Mouse (Mus musculus) stomach, postnatal 0 days (tissue): ENCODE measurements around the gene Nkain4. TPM values are rescaled to one million over a fixed set of nuclear protein-coding genes. Genes with fewer than 3 reads are reported as not detected.
A peak's percentile ranks its signal among the peaks of the same experiment; 100 is the strongest.

Experiments used
- ATAC-seq: fragments of 200-750 bp; cut with Nextera tagmentation; 2 replicates; pipeline ENCODE4 v1.8.0; 2017; ENCODE audit not compliant: low FRiP score, low TSS enrichment
- DNase-seq: peaks from one replicate; pipeline ENCODE4 v3.0.0-alpha.2; 2016; ENCODE audit warnings: low spot score
- H3K27ac ChIP-seq: fragments of 300-500 bp; sonication (generic); replicated peaks from 2 replicates; pipeline ENCODE4 v1.5.1; 2014; ENCODE audit warnings: mild to moderate bottlenecking, control low read depth
- H3K27me3 ChIP-seq: fragments of 300-500 bp; sonication (generic); 2 replicates; pipeline ENCODE4 v1.6.1; 2014; ENCODE audit warnings: low read length; ENCODE audit not compliant: control insufficient read depth, insufficient read depth
- H3K36me3 ChIP-seq: fragments of 300-500 bp; sonication (generic); 2 replicates; pipeline ENCODE4 v1.6.1; 2014; ENCODE audit warnings: low read length, mixed read lengths; ENCODE audit not compliant: control insufficient read depth, insufficient read depth
- H3K4me1 ChIP-seq: fragments of 300-500 bp; sonication (generic); replicated peaks from 2 replicates; pipeline ENCODE4 v1.6.1; 2014; ENCODE audit warnings: antibody characterized with exemption; ENCODE audit not compliant: control insufficient read depth, insufficient read depth
- H3K4me2 ChIP-seq: fragments of 300-500 bp; sonication (generic); replicated peaks from 2 replicates; pipeline ENCODE4 v1.6.1; 2014; ENCODE audit warnings: low read depth, mild to moderate bottlenecking, control low read depth, moderate library complexity
- H3K4me3 ChIP-seq: fragments of 300-500 bp; sonication (generic); 2 replicates; pipeline ENCODE4 v1.5.1; 2014; ENCODE audit warnings: low read depth, low read length, control low read depth
- H3K9ac ChIP-seq: fragments of 300-500 bp; sonication (generic); 2 replicates; pipeline ENCODE4 v1.6.1; 2014; ENCODE audit warnings: mild to moderate bottlenecking, low read length, control low read depth, mixed read lengths
- H3K9me3 ChIP-seq: fragments of 300-500 bp; sonication (generic); 2 replicates; pipeline ENCODE4 v1.6.1; 2016; ENCODE audit warnings: low read length; ENCODE audit not compliant: control insufficient read depth
- CTCF ChIP-seq: IDR thresholded peaks from 2 replicates; pipeline ENCODE4 v1.5.1; 2016; ENCODE audit warnings: antibody characterized with exemption, low read depth, mild to moderate bottlenecking, moderate library complexity
- EP300 ChIP-seq: optimal IDR thresholded peaks from 2 replicates; pipeline ENCODE3; 2016; ENCODE audit warnings: antibody characterized with exemption
- WGBS: fragments of 180-500 bp; shearing (Covaris S2); extraction: QIAGEN DNeasy Blood & Tissue Kit; methylation state at CpG from one replicate; pipeline ENCODE4 v1.1.7; 2014; 5-methylcytosine and 5-hydroxymethylcytosine counted together
- polyA plus RNA-seq: library from polyadenylated mRNA; unstranded; fragments of >200 nt; fragmentation: Nextera tagmentation; extraction: Ambion mirVana; gene quantifications from 2 replicates; pipeline ENCODE4 v1.2.1, GENCODE M21; 2015

Nkain4 gene
- polyA plus RNA-seq, 1 experiment from 2014 or later, result 42.7 TPM

- ATAC-seq (no peak), DNase-seq (no peak)
- no peak overlapping the region for H3K4me3 ChIP-seq
- no peaks in the 10 kb centered on the region for H3K9me3 ChIP-seq
- no peaks in the 10 kb centered on the region for H3K36me3 ChIP-seq
- H3K4me2 ChIP-seq, result no peak overlapping the region
- H3K9ac ChIP-seq, result no peak overlapping the region
- no peaks in the 10 kb centered on the region for H3K4me1 ChIP-seq
- TF ChIP-seq EP300, result no peak
- TF ChIP-seq CTCF, result no peak
- H3K27me3 ChIP-seq, result no peaks in the 10 kb centered on the region
- H3K27ac ChIP-seq, result no peak overlapping the region
Observed at GRCm38 (mm10) chr2:180940187-180940586, 14.3 kb downstream of the Nkain4 start.

DNA sequence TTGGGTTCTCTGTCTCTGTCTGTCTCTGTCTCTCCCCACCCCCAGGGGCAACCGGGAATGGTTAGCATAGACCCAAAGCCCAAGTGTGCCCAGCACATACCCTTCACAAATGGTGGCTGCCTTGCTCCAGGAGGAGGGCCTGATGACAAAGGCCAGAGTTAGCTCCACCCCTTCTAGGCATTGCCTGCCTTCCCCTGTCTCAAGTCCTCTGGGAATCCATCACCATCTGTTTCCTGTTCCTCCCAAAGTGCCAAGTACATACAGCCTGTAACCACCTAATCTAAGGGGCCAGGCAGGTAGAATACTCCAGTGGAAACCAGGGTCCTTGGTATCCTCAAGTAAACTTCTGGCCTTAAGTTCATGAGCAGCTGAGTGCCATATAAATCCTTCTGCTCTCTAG is 22.1 kb downstream of the Nkain4 start:
- no peaks in the 10 kb centered on the region for H3K4me1 ChIP-seq
- no peak overlapping the region for H3K9ac ChIP-seq
- H3K4me3 ChIP-seq, result no peak overlapping the region
- no peaks in the 10 kb centered on the region for H3K36me3 ChIP-seq
- no peak overlapping the region for H3K4me2 ChIP-seq
- no peak for ATAC-seq
- DNase-seq, result no peak
- no peaks in the 10 kb centered on the region for H3K9me3 ChIP-seq
- WGBS, result 85% methylated on average over 1 of the region's 1 CpGs
- H3K27ac ChIP-seq, result no peak overlapping the region
- no peaks in the 10 kb centered on the region for H3K27me3 ChIP-seq
- TF ChIP-seq EP300 (no peak), CTCF (no peak)

GRCm38 (mm10) chr2:180928723-180929122 is 25.8 kb downstream of the Nkain4 start, which contains the start of gene Birc7:
Gene Birc7, plus strand, starts transcription at chr2:180929023.
- H3K27ac ChIP-seq, result no peak within 1 kb of the TSS
- no peak within 1 kb of the TSS for H3K4me3 ChIP-seq
- no peak within 1 kb of the TSS for H3K4me2 ChIP-seq
- no peaks in the 10 kb centered on the region for H3K9me3 ChIP-seq
- H3K4me1 ChIP-seq, result no peaks in the 10 kb centered on the region
- 58% methylated on average over 4 of the region's 4 CpGs for WGBS
- DNase-seq, result no peak
- H3K9ac ChIP-seq, result no peak within 1 kb of the TSS
- H3K36me3 ChIP-seq, result no peaks in the 10 kb centered on the region
- no peak for ATAC-seq
- TF ChIP-seq CTCF (no peak), EP300 (no peak)
- no peaks in the 10 kb centered on the region for H3K27me3 ChIP-seq

DNA sequence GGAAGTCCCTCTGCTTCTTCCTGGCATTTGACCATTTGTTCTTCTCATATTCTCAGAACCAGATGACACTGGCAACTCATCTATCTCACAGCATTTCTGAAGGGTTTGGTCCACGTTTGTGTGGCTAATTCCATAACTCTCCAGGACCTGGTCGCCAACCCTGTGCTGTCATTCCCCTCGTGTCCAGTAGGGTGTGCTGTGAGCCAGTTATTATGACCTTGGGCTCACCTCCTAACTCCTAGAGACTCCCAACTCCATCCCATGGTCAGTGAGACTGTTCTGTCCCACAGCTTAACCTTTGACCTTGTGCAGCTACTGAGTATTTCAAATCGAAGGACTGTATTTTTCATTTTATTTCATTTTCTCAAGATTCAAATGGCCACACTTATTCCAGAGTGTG is 29.3 kb downstream of the Nkain4 start:
- Histone ChIP-seq H3K36me3 (no peaks in the 10 kb centered on the region), H3K27ac (no peak overlapping the region), H3K9me3 (no peaks in the 10 kb centered on the region), H3K4me3 (no peak overlapping the region), H3K4me2 (no peak overlapping the region), H3K27me3 (no peaks in the 10 kb centered on the region), H3K9ac (no peak overlapping the region), H3K4me1 (no peaks in the 10 kb centered on the region)
- TF ChIP-seq EP300 (no peak), CTCF (peak; percentile 98)
- ATAC-seq (no peak), DNase-seq (peak; percentile 78)
- 2% methylated on average over 4 of the region's 4 CpGs for WGBS

DNA sequence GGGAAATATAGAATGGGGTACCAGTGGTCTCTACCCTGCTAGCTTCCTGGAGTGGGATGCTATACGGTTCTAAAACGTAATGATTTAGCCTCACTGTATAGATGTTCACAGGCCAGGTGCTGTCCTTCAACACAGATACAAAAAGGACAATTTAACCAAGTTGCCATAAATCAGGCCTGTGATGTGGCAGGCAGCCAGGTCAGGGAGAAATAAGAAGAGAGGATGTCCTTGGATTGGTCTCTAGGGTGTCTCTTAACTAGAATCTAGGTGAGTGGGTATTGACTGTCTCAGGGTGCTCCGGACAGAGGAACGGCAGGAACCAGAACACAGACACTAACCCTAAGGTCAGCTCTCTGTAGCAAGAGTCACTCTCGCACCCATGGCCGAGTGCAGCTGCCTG is 31.8 kb downstream of the Nkain4 start:
- no peak for DNase-seq
- H3K27ac ChIP-seq, result no peak overlapping the region
- WGBS, result 90% methylated on average over 6 of the region's 6 CpGs

GRCm38 (mm10) chr2:180920810-180921400 is 33.6 kb downstream of the Nkain4 start, which contains the start of gene Ythdf1:
Gene Ythdf1, minus strand, starts transcription at chr2:180920949.
- Histone ChIP-seq H3K4me1 (peaks cover 5% of the 10 kb centered on the region; the same call in 1 of the 2 replicates), H3K27ac (peak within 1 kb of the TSS; percentile 82), H3K27me3 (no peaks in the 10 kb centered on the region), H3K9me3 (no peaks in the 10 kb centered on the region), H3K36me3 (0 out of 2 replicates have a peak, but pooled peaks cover 4% of the 10 kb centered on the region), H3K9ac (peak within 1 kb of the TSS; percentile 99), H3K4me2 (peak within 1 kb of the TSS; percentile 78), H3K4me3 (peak within 1 kb of the TSS; percentile 93)
- DNase-seq, result peak; percentile 98
- TF ChIP-seq EP300 (no peak), CTCF (no peak)
- ATAC-seq, result peak; percentile 96
- WGBS, result under 1% methylated on average over 23 of the region's 56 CpGs

More for the DNA sequence above, 31.8 kb downstream of the Nkain4 start:
- Histone ChIP-seq H3K4me2 (no peak overlapping the region), H3K36me3 (0 out of 2 replicates have a peak, but pooled peaks cover 2% of the 10 kb centered on the region), H3K4me3 (no peak overlapping the region), H3K9ac (no peak overlapping the region), H3K9me3 (no peaks in the 10 kb centered on the region), H3K27me3 (no peaks in the 10 kb centered on the region), H3K4me1 (peaks cover 5% of the 10 kb centered on the region; the same call in 1 of the 2 replicates)
- TF ChIP-seq EP300 (no peak), CTCF (no peak)
- ATAC-seq, result no peak
